Mouse (Mus musculus): ENCODE data around the gene D8Ertd738e.
A peak's percentile ranks its signal among the peaks of the same experiment; 100 is the strongest.
"Not testable (repeated sequence)": the region's sequence is repeated elsewhere in the genome, so short reads cannot be mapped to it uniquely, and the experiment has no call there.

Gene D8Ertd738e

GRCm38 (mm10) chr8:84249257-84250170 lies at the start of gene D8Ertd738e:
D8Ertd738e (minus strand) TSS chr8:84249719.
- DNase-seq (ENCODE audit: low spot score): peak; percentile 88

GRCm38 (mm10) chr8:84297029-84297785 lies 47.7 kb upstream of the D8Ertd738e start:
- no peak for DNase-seq (ENCODE audit: low spot score)

GRCm38 (mm10) chr8:84291688-84292087 lies 42.2 kb upstream of the D8Ertd738e start:
- DNase-seq (ENCODE audit: low spot score): no peak

GRCm38 (mm10) chr8:84291086-84291485 lies 41.6 kb upstream of the D8Ertd738e start:
- DNase-seq (ENCODE audit: low spot score): no peak

- DNase-seq (ENCODE audit: low spot score): no peak
Observed at GRCm38 (mm10) chr8:84288892-84289291, 39.4 kb upstream of the D8Ertd738e start.

- DNase-seq (ENCODE audit: low spot score): not testable (repeated sequence)
Observed at GRCm38 (mm10) chr8:84285665-84286064, 36.1 kb upstream of the D8Ertd738e start.

GRCm38 (mm10) chr8:84284608-84285063 lies 35.1 kb upstream of the D8Ertd738e start:
- DNase-seq (ENCODE audit: low spot score): peak; percentile 32

- no peak for DNase-seq (ENCODE audit: low spot score)
Observed at GRCm38 (mm10) chr8:84280777-84281176, 31.3 kb upstream of the D8Ertd738e start.

- no peak for DNase-seq (ENCODE audit: low spot score)
Observed at GRCm38 (mm10) chr8:84276447-84276846, 26.9 kb upstream of the D8Ertd738e start.

GRCm38 (mm10) chr8:84273968-84274367 lies 24.4 kb upstream of the D8Ertd738e start:
- DNase-seq (ENCODE audit: low spot score): no peak

- DNase-seq (ENCODE audit: low spot score): no peak
Observed at GRCm38 (mm10) chr8:84272302-84272701, 22.8 kb upstream of the D8Ertd738e start.

- DNase-seq (ENCODE audit: low spot score): peak; percentile 100
Observed at GRCm38 (mm10) chr8:84269950-84270773, 20.6 kb upstream of the D8Ertd738e start, which contains the start of gene Ccdc130. Ccdc130 (minus strand) TSS chr8:84270380.

GRCm38 (mm10) chr8:84261098-84261497 lies 11.6 kb upstream of the D8Ertd738e start:
- no peak for DNase-seq (ENCODE audit: low spot score)

- DNase-seq (ENCODE audit: low spot score): peak; percentile 85
Observed at GRCm38 (mm10) chr8:84256822-84257610, 7.5 kb upstream of the D8Ertd738e start, which contains the start of gene Mri1. Mri1 (minus strand) TSS chr8:84257326.

- DNase-seq (ENCODE audit: low spot score): no peak
Observed at GRCm38 (mm10) chr8:84256458-84256821, 6.9 kb upstream of the D8Ertd738e start.

GRCm38 (mm10) chr8:84255858-84256257 lies 6.3 kb upstream of the D8Ertd738e start:
- no peak for DNase-seq (ENCODE audit: low spot score)

GRCm38 (mm10) chr8:84241821-84242220 lies 7.7 kb downstream of the D8Ertd738e start:
- no peak for DNase-seq (ENCODE audit: low spot score)

- DNase-seq (ENCODE audit: low spot score): no peak
Observed at GRCm38 (mm10) chr8:84241167-84241566, 8.4 kb downstream of the D8Ertd738e start.

- no peak for DNase-seq (ENCODE audit: low spot score)
Observed at GRCm38 (mm10) chr8:84237542-84238229, 11.8 kb downstream of the D8Ertd738e start.

- DNase-seq (ENCODE audit: low spot score): peak; percentile 99
Observed at GRCm38 (mm10) chr8:84236998-84237473, 12.5 kb downstream of the D8Ertd738e start, which contains the start of gene Zswim4. Zswim4 (minus strand) TSS chr8:84237055.
